Mouse (Mus musculus): ENCODE results near the gene Lemd1. TPM values are rescaled to one million over a fixed set of nuclear protein-coding genes. Genes with fewer than 3 reads are reported as not detected.

Gene Lemd1
- total and polyA plus RNA-seq, 3 experiments: not detected

GRCm38 (mm10) chr1:132153086-132153690 is 38.0 kb upstream of the Lemd1 start:
- DNase-seq: no peak
- Histone ChIP-seq H3K4me1 (ENCODE audit: control insufficient read depth, insufficient read depth, low read length) (peaks cover 1% of the 10 kb centered on the region), H3K79me2 (replicated peaks; ENCODE audit: control insufficient read depth, insufficient read depth, low read length) (no peaks in the 10 kb centered on the region), H3K9ac (ENCODE audit: low read depth, low read length) (no peak overlapping the region), H3K4me3 (no peak overlapping the region), H3K27me3 (ENCODE audit: control insufficient read depth, insufficient read depth, low read length) (no peaks in the 10 kb centered on the region), H3K27ac (peak overlapping the region; percentile 44), H3K36me3 (ENCODE audit: control insufficient read depth, insufficient read depth, low read length) (no peaks in the 10 kb centered on the region)
- no peak for TF ChIP-seq CTCF (IDR thresholded peaks at IDR 0.05)
- TF ChIP-seq POLR2A (IDR thresholded peaks at IDR 0.05; ENCODE audit: insufficient read depth, low read depth, low read length): no peak
- TF ChIP-seq EP300 (IDR thresholded peaks at IDR 0.05; ENCODE audit: insufficient read depth, low read depth, low read length): no peak
- intact Hi-C loops (cut with DNase I): no loop called here
- WGBS: 69% methylated on average over 15 of the region's 15 CpGs

- Histone ChIP-seq H3K27ac (peak overlapping the region; percentile 44; the same call in 1 of the 2 replicates), H3K4me3 (no peak overlapping the region), H3K4me1 (ENCODE audit: control insufficient read depth, insufficient read depth, low read length) (peaks cover 1% of the 10 kb centered on the region), H3K27me3 (ENCODE audit: control insufficient read depth, insufficient read depth, low read length) (no peaks in the 10 kb centered on the region), H3K9ac (ENCODE audit: low read depth, low read length) (no peak overlapping the region), H3K79me2 (replicated peaks; ENCODE audit: control insufficient read depth, insufficient read depth, low read length) (no peaks in the 10 kb centered on the region), H3K36me3 (ENCODE audit: control insufficient read depth, insufficient read depth, low read length) (no peaks in the 10 kb centered on the region)
- 44% methylated on average over 8 of the region's 8 CpGs for WGBS
- no peak for TF ChIP-seq POLR2A (IDR thresholded peaks at IDR 0.05; ENCODE audit: insufficient read depth, low read depth, low read length)
- no peak for TF ChIP-seq CTCF (IDR thresholded peaks at IDR 0.05)
- TF ChIP-seq EP300 (IDR thresholded peaks at IDR 0.05; ENCODE audit: insufficient read depth, low read depth, low read length): no peak
- DNase-seq: no peak
- intact Hi-C loops (cut with DNase I): no loop called here
These were observed 37.5 kb upstream of the Lemd1 start for GRCm38 (mm10) chr1:132153691-132154090.

GRCm38 (mm10) chr1:132155737-132156136 is 35.5 kb upstream of the Lemd1 start:
- Histone ChIP-seq H3K79me2 (replicated peaks; ENCODE audit: control insufficient read depth, insufficient read depth, low read length) (no peaks in the 10 kb centered on the region), H3K9ac (ENCODE audit: low read depth, low read length) (no peak overlapping the region), H3K4me1 (ENCODE audit: control insufficient read depth, insufficient read depth, low read length) (peaks cover 1% of the 10 kb centered on the region), H3K36me3 (ENCODE audit: control insufficient read depth, insufficient read depth, low read length) (no peaks in the 10 kb centered on the region), H3K27me3 (ENCODE audit: control insufficient read depth, insufficient read depth, low read length) (no peaks in the 10 kb centered on the region), H3K27ac (no peak overlapping the region), H3K4me3 (no peak overlapping the region)
- peak; percentile 79 to 83 for DNase-seq
- intact Hi-C loops (cut with DNase I): loop anchor here (1.0 to 5.0 kb wide), 3 partner anchors 34 to 158 kb away; no protein-coding TSS in a partner anchor
- TF ChIP-seq EP300 (IDR thresholded peaks at IDR 0.05; ENCODE audit: insufficient read depth, low read depth, low read length) (peak; percentile 67; the same call in 1 of the 2 replicates), CTCF (IDR thresholded peaks at IDR 0.05) (peak; percentile 93; the same call in 1 of the 2 replicates), POLR2A (IDR thresholded peaks at IDR 0.05; ENCODE audit: insufficient read depth, low read depth, low read length) (no peak)
- WGBS: 15% methylated on average over 6 of the region's 6 CpGs

- Histone ChIP-seq H3K4me1 (ENCODE audit: control insufficient read depth, insufficient read depth, low read length) (peaks cover 1% of the 10 kb centered on the region), H3K79me2 (replicated peaks; ENCODE audit: control insufficient read depth, insufficient read depth, low read length) (no peaks in the 10 kb centered on the region), H3K27ac (no peak overlapping the region), H3K36me3 (ENCODE audit: control insufficient read depth, insufficient read depth, low read length) (no peaks in the 10 kb centered on the region), H3K4me3 (no peak overlapping the region), H3K27me3 (ENCODE audit: control insufficient read depth, insufficient read depth, low read length) (no peaks in the 10 kb centered on the region), H3K9ac (ENCODE audit: low read depth, low read length) (no peak overlapping the region)
- intact Hi-C loops (cut with DNase I): loop anchor here (1.0 to 5.0 kb wide), 3 partner anchors 80 to 160 kb away; no protein-coding TSS in a partner anchor
- 17% methylated on average over 14 of the region's 14 CpGs for WGBS
- TF ChIP-seq CTCF (IDR thresholded peaks at IDR 0.05) (no peak; the same call in 1 of the 2 replicates), EP300 (IDR thresholded peaks at IDR 0.05; ENCODE audit: insufficient read depth, low read depth, low read length) (peak; percentile 75)
- peak; percentile 78 to 91 for DNase-seq
These were observed 34.0 kb upstream of the Lemd1 start for GRCm38 (mm10) chr1:132157016-132157781.

GRCm38 (mm10) chr1:132157808-132158207 is 33.4 kb upstream of the Lemd1 start:
- TF ChIP-seq POLR2A (IDR thresholded peaks at IDR 0.05; ENCODE audit: insufficient read depth, low read depth, low read length) (no peak), EP300 (IDR thresholded peaks at IDR 0.05; ENCODE audit: insufficient read depth, low read depth, low read length) (no peak), CTCF (IDR thresholded peaks at IDR 0.05) (no peak)
- Histone ChIP-seq H3K4me3 (no peak overlapping the region), H3K27ac (no peak overlapping the region)

More at GRCm38 (mm10) chr1:132157808-132158207, 33.4 kb upstream of the Lemd1 start:
- no peaks in the 10 kb centered on the region for H3K27me3 ChIP-seq (ENCODE audit: control insufficient read depth, insufficient read depth, low read length)
- 45% methylated on average over 7 of the region's 7 CpGs for WGBS
- H3K36me3 ChIP-seq (ENCODE audit: control insufficient read depth, insufficient read depth, low read length): no peaks in the 10 kb centered on the region
- DNase-seq: no peak
- intact Hi-C loops (cut with DNase I): loop anchor here (1.0 to 5.0 kb wide), 4 partner anchors 79 to 197 kb away; no protein-coding TSS in a partner anchor
- H3K79me2 ChIP-seq (replicated peaks; ENCODE audit: control insufficient read depth, insufficient read depth, low read length): no peaks in the 10 kb centered on the region
- H3K4me1 ChIP-seq (ENCODE audit: control insufficient read depth, insufficient read depth, low read length): peaks cover 1% of the 10 kb centered on the region
- no peak overlapping the region for H3K9ac ChIP-seq (ENCODE audit: low read depth, low read length)
